Mouse (Mus musculus) CH12.LX (cell line): Measurements from ENCODE around the gene Gpx1. TPM values are rescaled to one million over a fixed set of nuclear protein-coding genes. Genes with fewer than 3 reads are reported as not detected.
A peak's percentile ranks its signal among the peaks of the same experiment; 100 is the strongest.

Experiments used
- DNase-seq: peaks from one replicate; pipeline ENCODE4 v3.0.0-alpha.2; 2013; ENCODE audit errors: extremely low read depth
- H3K27ac ChIP-seq: 2 replicates; pipeline ENCODE4 v1.5.1; 2012; ENCODE audit warnings: low read depth, mild to moderate bottlenecking, control low read depth, moderate library complexity; ENCODE audit not compliant: insufficient read depth
- H3K27me3 ChIP-seq: replicated peaks from 2 replicates; pipeline ENCODE3; 2012; ENCODE audit warnings: inconsistent platforms
- H3K36me3 ChIP-seq, 2 experiments: replicated peaks in 1 of 2; 2 replicates each; pipeline versions ENCODE3 to v1.6.1; 2012; ENCODE audit warnings: inconsistent platforms in 1 of 2, low read length in 1 of 2, mild to moderate bottlenecking in 1 of 2, mixed read lengths in 1 of 2, moderate library complexity in 1 of 2; ENCODE audit not compliant: control insufficient read depth in 1 of 2, insufficient read depth in 1 of 2
- H3K4me1 ChIP-seq, 2 experiments: 2 replicates each; pipeline ENCODE4 v1.6.1; 2012; ENCODE audit warnings: inconsistent platforms in 1 of 2, moderate library complexity in 1 of 2; ENCODE audit not compliant: insufficient read depth in 2 of 2, control insufficient read depth in 1 of 2
- H3K4me2 ChIP-seq: 2 replicates; pipeline ENCODE4 v1.6.1; 2012; ENCODE audit warnings: low read depth, mild to moderate bottlenecking, control low read depth; ENCODE audit not compliant: poor library complexity, insufficient read depth, severe bottlenecking
- H3K4me3 ChIP-seq, 3 experiments: fragments of 150-350 bp in 1 of 3; sonication (generic) in 1 of 3; replicated peaks in 1 of 3; 2 replicates each; pipeline versions ENCODE3 to v1.5.1; 2011 to 2012; ENCODE audit warnings: low read depth in 2 of 3, low read length in 2 of 3, mild to moderate bottlenecking in 2 of 3, moderate library complexity in 2 of 3, control low read depth in 1 of 3, improper control_type of control experiment in 1 of 3, inconsistent platforms in 1 of 3, mixed read lengths in 1 of 3; ENCODE audit not compliant: poor library complexity in 1 of 3
- H3K79me2 ChIP-seq: replicated peaks from 2 replicates; pipeline ENCODE4 v1.6.1; 2012; ENCODE audit warnings: mild to moderate bottlenecking, moderate library complexity; ENCODE audit not compliant: control insufficient read depth, poor library complexity, insufficient read depth, severe bottlenecking; ENCODE audit errors: extremely low read depth
- H3K9ac ChIP-seq: 2 replicates; pipeline ENCODE4 v1.6.1; 2012; ENCODE audit warnings: low read depth, mild to moderate bottlenecking, control low read depth, moderate library complexity; ENCODE audit not compliant: insufficient read depth
- H3K9me3 ChIP-seq: replicated peaks from 2 replicates; pipeline ENCODE3; 2012; ENCODE audit warnings: low read length, inconsistent platforms, mixed read lengths
- BHLHE40 ChIP-seq: IDR thresholded peaks from 2 replicates; pipeline ENCODE4 v1.6.1; 2011; ENCODE audit warnings: mild to moderate bottlenecking, low read depth, low read length, improper control_type of control experiment
- CHD1 ChIP-seq: IDR thresholded peaks from 2 replicates; pipeline ENCODE4 v1.6.1; 2012; ENCODE audit warnings: low read depth, low read length, improper control_type of control experiment, inconsistent platforms
- CHD2 ChIP-seq: IDR thresholded peaks from 2 replicates; pipeline ENCODE4 v1.6.1; 2011; ENCODE audit warnings: low read length, improper control_type of control experiment
- CTCF ChIP-seq, 2 experiments: IDR thresholded peaks in 1 of 2; conservative IDR thresholded peaks in 1 of 2; 2 replicates each; pipeline ENCODE4 v1.5.1; 2011 to 2012; ENCODE audit warnings: low read depth in 2 of 2, low read length in 2 of 2, improper control_type of control experiment in 1 of 2, inconsistent platforms in 1 of 2, mild to moderate bottlenecking in 1 of 2, moderate library complexity in 1 of 2
- E2F4 ChIP-seq: IDR thresholded peaks from 2 replicates; pipeline ENCODE4 v1.6.1; 2011; ENCODE audit warnings: low read depth, low read length, improper control_type of control experiment; ENCODE audit not compliant: insufficient replicate concordance
- ELF1 ChIP-seq: IDR thresholded peaks from 2 replicates; pipeline ENCODE4 v1.6.1; 2014; ENCODE audit warnings: low read depth, mild to moderate bottlenecking, inconsistent platforms, low read length, improper control_type of control experiment
- EP300 ChIP-seq: IDR thresholded peaks from 2 replicates; pipeline ENCODE4 v1.6.1; 2011; ENCODE audit warnings: low read length, improper control_type of control experiment
- HCFC1 ChIP-seq: IDR thresholded peaks from 2 replicates; pipeline ENCODE4 v1.6.1; 2012; ENCODE audit warnings: low read depth, mild to moderate bottlenecking, inconsistent platforms, low read length, improper control_type of control experiment
- IRF4 ChIP-seq: IDR thresholded peaks from 2 replicates; pipeline ENCODE4 v1.6.1; 2014; ENCODE audit warnings: low read depth, mild to moderate bottlenecking, inconsistent platforms, low read length, improper control_type of control experiment
- JUN ChIP-seq: IDR thresholded peaks from 2 replicates; pipeline ENCODE4 v1.6.1; 2011; ENCODE audit warnings: low read depth, mild to moderate bottlenecking, low read length, improper control_type of control experiment, moderate library complexity; ENCODE audit not compliant: insufficient read depth
- JUND ChIP-seq: conservative IDR thresholded peaks from 2 replicates; pipeline ENCODE4 v1.6.1; 2011; ENCODE audit warnings: low read depth, low read length, improper control_type of control experiment
- KAT2A ChIP-seq: IDR thresholded peaks from 2 replicates; pipeline ENCODE4 v1.6.1; 2012; ENCODE audit warnings: low read length, improper control_type of control experiment, inconsistent platforms; ENCODE audit not compliant: insufficient replicate concordance
- MAFK ChIP-seq: IDR thresholded peaks from 2 replicates; pipeline ENCODE4 v1.6.1; 2011; ENCODE audit warnings: low read length, improper control_type of control experiment; ENCODE audit not compliant: insufficient replicate concordance
- MAX ChIP-seq: IDR thresholded peaks from 2 replicates; pipeline ENCODE4 v1.6.1; 2011; ENCODE audit warnings: low read length, improper control_type of control experiment
- MAZ ChIP-seq: IDR thresholded peaks from 2 replicates; pipeline ENCODE4 v1.6.1; 2012; ENCODE audit warnings: low read depth, mild to moderate bottlenecking, inconsistent platforms, low read length, improper control_type of control experiment, moderate library complexity
- MEF2A ChIP-seq: IDR thresholded peaks from 2 replicates; pipeline ENCODE4 v1.6.1; 2014; ENCODE audit warnings: low read depth, mild to moderate bottlenecking, inconsistent platforms, low read length, improper control_type of control experiment, borderline replicate concordance
- MXI1 ChIP-seq: IDR thresholded peaks from 2 replicates; pipeline ENCODE4 v1.6.1; 2011; ENCODE audit warnings: mild to moderate bottlenecking, low read depth, low read length, improper control_type of control experiment
- NELFE ChIP-seq: IDR thresholded peaks from 2 replicates; pipeline ENCODE4 v1.6.1; 2011; ENCODE audit warnings: low read depth, low read length, improper control_type of control experiment
- NRF1 ChIP-seq: IDR thresholded peaks from 2 replicates; pipeline ENCODE4 v1.6.1; 2014; ENCODE audit warnings: low read depth, mild to moderate bottlenecking, inconsistent platforms, low read length, improper control_type of control experiment, moderate library complexity
- PAX5 ChIP-seq: IDR thresholded peaks from 2 replicates; pipeline ENCODE4 v1.6.1; 2012; ENCODE audit warnings: low read length, inconsistent platforms, mixed read lengths
- POLR2A ChIP-seq: IDR thresholded peaks from 2 replicates; pipeline ENCODE4 v1.6.1; 2011; ENCODE audit warnings: low read depth, mild to moderate bottlenecking, improper control_type of control experiment, low read length
- POLR2AphosphoS2 ChIP-seq: IDR thresholded peaks from 2 replicates; pipeline ENCODE4 v1.6.1; 2011; ENCODE audit warnings: low read depth, low read length, improper control_type of control experiment
- RAD21 ChIP-seq: IDR thresholded peaks from 2 replicates; pipeline ENCODE4 v1.6.1; 2011; ENCODE audit warnings: low read depth, mild to moderate bottlenecking, low read length, improper control_type of control experiment, moderate library complexity
- RCOR1 ChIP-seq: conservative IDR thresholded peaks from 2 replicates; pipeline ENCODE4 v1.6.1; 2012; ENCODE audit warnings: low read depth, mild to moderate bottlenecking, inconsistent platforms, low read length, improper control_type of control experiment
- SIN3A ChIP-seq: IDR thresholded peaks from 2 replicates; pipeline ENCODE4 v1.6.1; 2012; ENCODE audit warnings: low read length, improper control_type of control experiment, inconsistent platforms
- TBP ChIP-seq: conservative IDR thresholded peaks from 2 replicates; pipeline ENCODE4 v1.6.1; 2011; ENCODE audit warnings: low read depth, low read length, improper control_type of control experiment
- TCF12 ChIP-seq: IDR thresholded peaks from 2 replicates; pipeline ENCODE4 v1.6.1; 2014; ENCODE audit warnings: low read depth, mild to moderate bottlenecking, inconsistent platforms, low read length, improper control_type of control experiment
- UBTF ChIP-seq: IDR thresholded peaks from 2 replicates; pipeline ENCODE4 v1.6.1; 2012; ENCODE audit warnings: low read depth, mild to moderate bottlenecking, inconsistent platforms, low read length, improper control_type of control experiment, moderate library complexity
- USF1 ChIP-seq: IDR thresholded peaks from 2 replicates; pipeline ENCODE4 v1.6.1; 2014; ENCODE audit warnings: low read depth, mild to moderate bottlenecking, inconsistent platforms, low read length, improper control_type of control experiment
- ZC3H11A ChIP-seq: IDR thresholded peaks from 2 replicates; pipeline ENCODE4 v1.6.1; 2012; ENCODE audit warnings: low read depth, mild to moderate bottlenecking, inconsistent platforms, low read length, improper control_type of control experiment
- ZKSCAN1 ChIP-seq: IDR thresholded peaks from 2 replicates; pipeline ENCODE4 v1.6.1; 2012; ENCODE audit warnings: low read depth, inconsistent platforms, low read length, improper control_type of control experiment, borderline replicate concordance
- ZMIZ1 ChIP-seq: IDR thresholded peaks from 2 replicates; pipeline ENCODE4 v1.6.1; 2012; ENCODE audit warnings: low read depth, mild to moderate bottlenecking, inconsistent platforms, low read length, improper control_type of control experiment
- ZNF384 ChIP-seq: IDR thresholded peaks from 2 replicates; pipeline ENCODE4 v1.6.1; 2012; ENCODE audit warnings: low read depth, low read length, improper control_type of control experiment, inconsistent platforms
- dilution Hi-C: fragments of 300-500 bp; cut with MboI; formaldehyde crosslinking; loops from 2 replicates; pipeline ENCODE4 v1.14.3; 2020; ENCODE audit warnings: low sequenced_read_pairs; ENCODE audit not compliant: extremely low pct_unique_long_range_greater_than_20kb, extremely low pct_ligation_motif_present
- in situ Hi-C: fragments of 300-500 bp; cut with MboI; formaldehyde crosslinking; loops from 3 replicates; pipeline ENCODE4 v1.14.3; 2019; ENCODE audit warnings: low sequenced_read_pairs, low pct_ligation_motif_present, low pct_unique_long_range_greater_than_20kb, mixed read lengths
- polyA plus RNA-seq: library from polyadenylated mRNA; unstranded; fragments of >175 nt; gene quantifications from 2 replicates; pipeline ENCODE4 v1.2.1, GENCODE M21; 2012; ENCODE audit warnings: low read depth; ENCODE audit not compliant: insufficient read length
- total RNA-seq, 2 experiments: library from RNA; depleted of rRNA; stranded (reverse); fragments of 300-350 nt in 1 of 2; fragments of >200 nt in 1 of 2; gene quantifications; 2 replicates each; pipeline ENCODE4 v1.2.3; 2012 to 2014

Gpx1 gene
- total and polyA plus RNA-seq, 3 experiments: 506 to 883 (median 813) TPM

- TF ChIP-seq MEF2A (peak; percentile 97), BHLHE40 (no peak), CHD1 (no peak), MAFK (0 out of 2 replicates have a peak, but pooled peaks have one; percentile 8), TBP (peak; percentile 98), RCOR1 (peak; percentile 76; the same call in 1 of the 2 replicates), EP300 (no peak), MAX (peak; percentile 36; the same call in 1 of the 2 replicates), POLR2AphosphoS2 (peak; percentile 88), MXI1 (peak; percentile 80), ZMIZ1 (no peak; the same call in 1 of the 2 replicates), JUND (0 out of 2 replicates have a peak, but pooled peaks have one; percentile 15), NELFE (peak; percentile 96), TCF12 (peak; percentile 87)
Observed at GRCm38 (mm10) chr9:108305629-108306520, 32.8 kb upstream of the Gpx1 start, which contains the start of the genes Rhoa and Tcta (continued).

DNA sequence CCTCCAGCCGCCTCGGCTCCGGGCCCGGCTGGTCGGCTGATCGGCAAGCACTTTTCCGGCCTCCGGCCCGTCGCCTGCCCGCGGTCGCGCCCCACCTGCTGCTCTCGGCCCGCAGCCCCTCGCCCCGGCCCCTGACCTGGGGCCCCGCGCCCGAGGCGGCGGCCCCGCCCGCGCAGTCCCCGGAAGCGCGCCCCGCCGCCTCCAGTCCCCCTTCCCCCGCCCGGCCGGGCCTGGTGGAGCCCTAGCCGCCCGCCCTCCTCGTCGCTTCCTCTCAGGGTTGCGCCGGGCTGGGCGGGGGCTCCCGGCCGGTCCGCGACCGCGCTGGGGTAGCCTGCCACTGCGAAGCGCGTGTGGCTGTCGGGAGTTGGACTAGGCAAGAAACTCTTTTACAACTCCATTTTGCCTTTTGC is 32.1 kb upstream of the Gpx1 start:
- dilution Hi-C loops (no loop called here), in situ Hi-C loops (no loop called here)
- Histone ChIP-seq H3K36me3 (peaks cover 14 to 35% of the 10 kb centered on the region in 2 experiments), H3K4me1 (peaks cover 5 to 55% of the 10 kb centered on the region in 2 experiments; a peak in 3 of 4 replicates), H3K27me3 (no peaks in the 10 kb centered on the region), H3K9me3 (no peaks in the 10 kb centered on the region), H3K4me3 (peak overlapping the region; percentile 68 to 80 (median 71)), H3K79me2 (peaks cover 43% of the 10 kb centered on the region), H3K27ac (peak overlapping the region; percentile 90), H3K9ac (peak overlapping the region; percentile 78), H3K4me2 (no peak overlapping the region)
- peak; percentile 72 for DNase-seq
- TF ChIP-seq IRF4: no peak
- no peak for TF ChIP-seq PAX5
- no peak; the same call in 1 of the 2 replicates for TF ChIP-seq MAZ
- TF ChIP-seq SIN3A: peak; percentile 40
- TF ChIP-seq ZKSCAN1: no peak
- TF ChIP-seq ELF1: peak; percentile 77
- TF ChIP-seq HCFC1: peak; percentile 49
- no peak for TF ChIP-seq E2F4
- TF ChIP-seq ZMIZ1: no peak
- no peak for TF ChIP-seq NELFE
- TF ChIP-seq BHLHE40: no peak; the same call in 1 of the 2 replicates
- no peak for TF ChIP-seq TBP
- TF ChIP-seq CHD2: no peak
- TF ChIP-seq RCOR1: no peak
- peak; percentile 50; the same call in 1 of the 2 replicates for TF ChIP-seq MEF2A
- no peak for TF ChIP-seq POLR2AphosphoS2
- TF ChIP-seq ZNF384: no peak
- no peak; the same call in 1 of the 2 replicates for TF ChIP-seq POLR2A
- no peak for TF ChIP-seq MAX
- no peak for TF ChIP-seq USF1
- no peak for TF ChIP-seq EP300
- TF ChIP-seq NRF1: no peak; the same call in 1 of the 2 replicates
- peak; percentile 68; the same call in 1 of the 2 replicates for TF ChIP-seq TCF12
- TF ChIP-seq UBTF: peak; percentile 99
- TF ChIP-seq CTCF (conservative IDR thresholded peaks at IDR 0.05 in 1 of 2, IDR thresholded peaks at IDR 0.05 in 1 of 2; ENCODE audit: low read depth in 2 of 2, low read length in 2 of 2): no peak
- TF ChIP-seq MAFK: no peak
- 0 out of 2 replicates have a peak, but pooled peaks have one; percentile 41 for TF ChIP-seq KAT2A
- TF ChIP-seq JUN: no peak
- no peak for TF ChIP-seq RAD21
- no peak for TF ChIP-seq ZC3H11A
